Mouse (Mus musculus) right cerebral cortex, adult 18-20 months (tissue): ENCODE data around the gene Wdr89.

ENCODE experiments used
- DNase-seq: peaks from one replicate; pipeline ENCODE4 v3.0.0; 2022; ENCODE audit warnings: mixed read lengths

The Wdr89 gene

DNA sequence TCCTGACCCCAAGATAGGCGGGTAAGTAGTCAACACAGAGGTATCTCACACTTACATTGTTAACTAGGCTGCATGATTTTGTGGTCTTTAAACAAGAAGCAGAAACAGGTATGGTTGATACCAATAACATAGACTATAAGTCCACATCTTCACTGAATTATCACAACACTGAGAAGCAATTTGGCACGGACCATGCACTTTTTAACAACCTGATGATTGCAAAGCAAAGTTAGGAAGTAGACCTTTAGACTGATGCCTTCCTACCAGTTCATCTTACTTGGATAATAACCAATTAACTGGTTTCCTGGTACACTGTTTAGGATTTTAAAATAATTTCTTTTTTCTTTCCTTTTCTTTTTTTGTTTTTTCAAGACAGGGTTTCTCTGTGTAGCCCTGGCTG lies 1.1 kb downstream of the Wdr89 start:
- DNase-seq, result no peak

DNA sequence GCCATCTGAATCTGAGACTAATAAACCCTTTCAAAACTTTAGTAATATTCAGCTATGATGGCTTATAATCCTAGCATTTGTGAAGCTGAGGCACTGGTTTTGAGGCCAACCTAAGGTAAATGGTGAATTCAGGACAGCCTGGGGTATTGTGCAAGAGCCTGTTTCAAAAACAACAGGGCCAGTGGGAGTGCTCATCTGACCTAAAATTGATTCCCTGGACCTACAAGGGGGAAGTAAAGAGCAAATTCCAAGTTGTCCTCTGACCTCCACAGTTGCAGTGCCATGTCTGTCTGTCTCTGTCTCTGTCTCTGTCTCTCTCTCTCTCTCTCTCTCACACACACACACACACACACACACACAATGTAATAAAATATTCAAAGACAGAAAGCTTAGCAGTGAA lies 2.4 kb downstream of the Wdr89 start:
- DNase-seq, result no peak

DNA sequence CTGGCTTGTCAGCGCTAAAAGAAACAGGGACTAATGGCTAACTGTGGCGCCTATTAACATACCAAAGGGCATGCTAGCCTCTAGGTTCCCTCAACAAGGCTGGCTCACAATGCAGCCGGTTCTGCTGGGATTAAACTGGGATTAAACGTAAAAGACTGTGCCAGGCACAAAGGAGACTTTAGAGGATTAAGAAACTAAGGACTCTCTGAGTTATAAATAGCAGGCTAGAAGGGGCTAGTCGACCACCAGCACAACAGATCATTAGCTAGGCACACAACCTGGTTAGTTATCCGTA lies 4.9 kb downstream of the Wdr89 start:
- DNase-seq, result no peak

DNA sequence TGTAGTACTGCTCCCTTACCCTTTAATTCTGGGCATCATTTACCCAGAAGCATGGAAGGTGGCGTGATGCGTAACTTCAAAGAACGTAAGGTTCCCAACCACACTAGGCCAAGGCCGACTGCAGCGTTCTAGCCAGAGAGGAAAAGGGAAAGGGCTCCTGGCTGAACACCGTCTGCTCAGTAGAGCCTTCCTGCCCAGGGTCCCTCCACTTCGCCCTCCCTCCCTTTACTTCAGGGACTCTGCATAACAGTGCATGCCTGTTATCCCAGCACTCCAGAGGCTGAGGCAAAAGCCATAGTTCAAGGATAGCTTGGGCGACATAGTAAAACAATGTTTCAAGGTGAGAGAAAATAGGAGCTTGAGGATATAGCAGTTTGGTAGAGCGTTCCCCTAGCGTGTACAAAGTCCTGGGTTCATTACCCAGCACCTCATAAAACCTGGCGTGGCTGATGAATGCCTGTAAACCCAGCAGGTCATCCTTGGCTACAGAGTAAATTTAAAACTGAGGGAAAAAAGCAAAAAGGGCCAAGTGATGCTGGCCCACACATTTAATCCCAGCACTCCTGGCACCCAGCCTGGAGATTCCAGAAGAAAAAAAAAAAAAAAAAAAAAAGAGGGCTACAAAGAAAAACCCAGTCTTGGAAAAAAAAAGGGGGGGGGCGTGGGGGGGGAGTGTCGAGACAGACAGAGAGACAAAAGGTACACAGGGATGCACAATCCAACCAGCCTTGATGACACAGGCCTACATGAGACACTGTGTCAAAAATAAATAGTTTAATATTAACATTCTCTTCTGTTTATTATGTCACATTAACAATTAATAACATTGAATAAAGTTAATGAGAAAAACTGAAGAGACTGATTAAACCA lies 5.5 kb downstream of the Wdr89 start:
- DNase-seq, result no peak

DNA sequence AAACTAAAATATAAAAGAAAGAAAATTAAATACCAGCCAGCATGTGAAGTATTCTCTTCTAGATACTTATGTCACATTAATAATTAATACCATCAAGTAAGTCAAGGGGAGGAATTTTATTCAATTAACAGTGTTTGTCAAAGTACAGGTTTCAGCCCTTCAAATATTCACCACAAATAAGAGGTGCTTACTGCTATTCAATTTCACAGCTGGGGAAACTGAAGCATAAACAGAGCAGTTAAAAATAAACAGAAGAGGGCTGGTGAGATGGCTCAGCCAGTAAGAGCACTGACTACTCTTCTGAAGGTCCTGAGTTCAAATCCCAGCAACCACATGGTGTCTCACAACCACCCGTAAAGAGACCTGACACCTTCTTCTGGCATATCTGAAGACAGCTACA lies 7.0 kb downstream of the Wdr89 start:
- DNase-seq, result no peak

DNA sequence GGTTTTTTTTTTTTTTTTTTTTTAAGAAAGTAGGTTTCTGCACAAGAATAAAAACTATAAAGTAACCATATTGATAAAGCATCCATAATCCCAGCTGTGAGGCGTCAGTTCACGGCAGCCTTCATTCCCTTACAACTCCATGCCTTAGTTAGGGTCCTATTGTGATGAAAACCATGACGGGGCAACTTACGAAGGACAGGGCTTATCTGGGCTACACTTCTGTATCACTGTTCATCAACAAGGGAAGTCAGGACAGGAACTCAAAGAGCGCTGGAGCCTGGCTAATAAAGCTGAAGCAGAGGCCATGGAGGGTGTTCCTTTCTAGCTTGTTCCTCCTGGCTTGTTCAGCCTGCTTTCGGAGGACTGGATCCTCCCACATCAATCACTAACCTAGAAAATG lies 10.9 kb downstream of the Wdr89 start:
- DNase-seq, result no peak

DNA sequence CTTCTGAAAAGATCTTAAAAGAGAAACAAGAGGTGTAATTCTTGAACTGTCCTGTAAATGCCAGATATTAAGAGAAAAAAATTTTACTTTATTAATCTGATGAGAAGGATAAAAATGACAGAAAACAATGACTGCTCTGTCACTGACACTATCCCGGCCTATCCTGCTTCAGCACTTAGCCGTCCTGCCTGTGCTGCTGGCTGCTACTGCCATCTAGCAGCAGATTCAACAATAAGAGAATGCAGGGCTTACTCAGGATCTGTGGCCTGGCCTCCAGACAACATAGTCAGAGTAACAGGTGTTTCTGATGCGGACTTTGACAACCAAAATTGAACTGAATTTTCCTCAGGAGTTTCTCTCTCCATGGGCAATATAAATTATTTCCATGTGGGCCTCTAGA lies 12.8 kb downstream of the Wdr89 start:
- peak; percentile 49 for DNase-seq

DNA sequence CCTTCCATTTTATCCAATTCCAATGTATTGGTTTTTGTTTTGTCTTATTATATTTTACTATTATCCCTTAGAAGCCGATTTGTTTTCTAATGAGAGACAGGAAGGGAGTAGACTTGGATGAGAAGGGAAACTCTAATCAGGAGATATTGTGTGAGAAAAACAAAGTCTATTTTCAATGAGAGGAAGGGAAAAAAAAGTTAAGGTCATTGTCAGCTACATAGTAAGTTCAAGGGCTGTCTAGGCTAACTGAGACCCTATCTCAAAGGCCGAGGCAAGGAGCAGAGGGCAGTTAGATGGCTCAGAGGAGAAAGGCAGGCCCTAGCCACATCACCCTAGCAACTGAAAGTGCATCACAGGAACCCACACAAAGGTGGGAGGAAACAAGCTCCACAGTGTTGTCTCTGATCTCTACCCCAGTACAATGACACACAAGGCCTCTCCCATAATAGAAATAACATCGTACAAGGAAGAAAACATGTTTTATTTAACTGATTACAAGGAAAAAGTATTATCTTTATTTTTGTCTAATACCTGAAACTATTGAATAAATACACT lies 15.0 kb downstream of the Wdr89 start:
- no peak for DNase-seq

DNA sequence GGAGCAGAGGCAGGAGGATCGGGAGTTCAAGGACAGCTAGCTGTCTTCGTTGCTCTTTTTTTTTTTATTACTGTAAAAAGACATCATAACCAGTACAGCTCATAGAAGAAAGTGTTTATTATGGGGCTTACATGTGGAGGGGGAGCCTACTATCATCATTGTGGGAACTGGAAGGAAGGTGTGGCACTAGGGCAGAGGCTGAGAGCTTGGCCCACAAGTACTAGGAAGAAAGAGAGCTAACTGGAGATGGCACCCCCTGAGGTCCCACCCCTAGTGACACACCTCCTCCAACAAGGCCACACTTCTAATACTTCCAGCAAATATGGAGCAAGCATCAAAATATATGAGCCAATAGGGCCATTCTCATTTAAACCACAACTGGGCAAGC lies 19.6 kb downstream of the Wdr89 start:
- no peak for DNase-seq

DNA sequence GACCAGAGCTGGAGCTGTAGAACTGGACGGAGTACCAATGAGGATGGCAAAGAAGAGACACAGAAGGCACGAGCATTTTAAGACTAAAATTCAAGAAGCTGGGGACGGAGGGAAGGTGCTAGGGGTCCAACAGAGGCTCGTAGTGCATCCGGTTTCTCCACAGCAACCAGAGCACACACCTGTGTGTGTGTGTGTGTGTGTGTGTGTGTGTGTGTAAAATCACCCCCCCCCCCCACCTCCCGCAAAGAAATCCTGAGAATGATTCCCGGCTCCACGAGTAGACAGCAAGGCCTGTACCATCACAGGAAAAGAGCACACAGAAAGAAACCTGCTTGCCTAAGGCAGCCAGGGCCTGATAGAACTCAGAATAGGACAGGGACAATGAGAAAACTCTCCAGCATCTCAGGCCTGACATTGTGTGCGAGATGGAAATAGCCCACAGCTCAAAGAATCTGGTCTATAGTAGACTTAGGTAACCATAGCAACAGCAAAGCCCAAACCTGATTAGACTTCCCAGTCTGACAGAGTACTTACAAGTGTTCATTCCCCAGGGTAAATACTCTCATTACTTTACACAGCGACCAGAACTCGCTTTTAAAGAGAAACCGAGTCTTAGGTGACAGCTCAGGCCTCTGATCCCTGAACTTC lies 20.2 kb downstream of the Wdr89 start:
- peak; percentile 28 for DNase-seq

DNA sequence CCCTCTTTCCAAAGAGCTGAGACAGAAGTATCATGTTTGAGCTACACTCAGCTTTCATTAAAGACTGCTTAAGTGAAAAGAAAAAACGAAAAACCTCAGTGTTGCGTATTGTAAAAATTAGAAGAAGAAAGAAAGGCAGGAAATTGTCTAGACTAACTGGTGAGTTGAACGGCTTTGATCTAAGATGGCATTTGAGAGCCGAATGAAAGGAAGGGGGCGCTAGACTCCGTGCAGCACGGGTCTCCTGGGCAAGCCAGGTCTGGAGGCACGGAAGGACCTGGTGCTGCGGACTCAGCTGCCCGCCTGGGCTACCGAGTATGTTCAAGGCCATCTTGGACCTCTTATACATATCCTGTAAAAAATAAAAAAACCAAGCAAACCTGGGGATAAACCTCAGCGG lies 21.1 kb downstream of the Wdr89 start:
- DNase-seq, result no peak

DNA sequence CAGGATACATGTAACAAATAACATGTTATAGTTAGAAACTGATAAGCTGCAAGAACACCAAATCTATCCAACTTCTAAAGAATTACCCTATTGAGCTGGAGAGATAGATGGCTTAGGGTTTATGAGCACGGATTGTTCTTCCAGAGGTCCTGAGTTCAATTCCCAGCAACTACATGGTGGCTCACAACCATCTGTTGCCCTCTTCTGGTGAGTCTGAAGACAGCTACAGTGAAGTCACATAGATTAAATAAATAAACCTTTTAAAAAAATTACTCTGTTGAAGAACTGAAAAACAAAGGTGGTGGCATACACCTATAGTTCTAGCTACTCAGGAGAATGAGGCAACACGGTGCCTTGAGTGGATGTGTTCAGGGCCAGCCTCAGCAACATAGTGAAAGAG lies 21.7 kb downstream of the Wdr89 start:
- no peak for DNase-seq

DNA sequence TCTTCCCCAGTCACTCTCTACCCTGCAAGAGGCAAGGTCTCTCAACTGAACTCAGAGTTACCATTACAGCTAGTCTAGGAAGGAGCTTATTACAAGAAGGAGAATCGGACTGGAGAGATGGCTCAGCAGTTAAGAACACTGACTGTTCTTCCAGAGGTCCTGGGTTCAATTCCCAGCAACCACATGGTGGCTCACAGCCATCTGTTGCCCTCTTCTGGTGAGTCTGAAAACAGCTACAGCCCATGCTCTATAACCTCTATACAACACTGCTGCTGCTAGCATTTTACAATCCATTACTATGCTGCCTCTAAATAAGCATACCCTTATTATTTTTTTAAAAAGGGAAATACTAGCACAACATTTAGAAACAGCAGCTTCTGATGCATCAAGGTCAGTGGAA lies 23.6 kb downstream of the Wdr89 start:
- DNase-seq, result no peak

DNA sequence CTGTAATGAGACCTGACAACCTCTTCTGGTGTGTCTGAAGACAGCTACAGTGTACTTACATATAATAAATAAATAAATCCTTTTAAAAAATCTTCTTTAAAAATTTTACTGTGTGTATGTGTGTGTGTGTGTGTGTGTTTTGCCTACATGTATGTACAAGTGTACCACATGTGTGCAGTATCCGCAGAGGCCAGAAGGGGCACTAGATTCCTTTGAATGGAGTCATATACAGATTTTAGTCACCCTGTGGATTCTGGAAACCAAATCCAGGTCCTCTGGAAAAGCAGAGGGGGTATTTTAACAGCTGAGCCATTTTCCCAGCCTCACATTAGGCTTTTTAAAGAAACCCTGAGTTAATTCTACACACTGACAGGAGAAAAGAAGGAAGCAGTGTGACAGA lies 27.6 kb downstream of the Wdr89 start:
- DNase-seq, result no peak

DNA sequence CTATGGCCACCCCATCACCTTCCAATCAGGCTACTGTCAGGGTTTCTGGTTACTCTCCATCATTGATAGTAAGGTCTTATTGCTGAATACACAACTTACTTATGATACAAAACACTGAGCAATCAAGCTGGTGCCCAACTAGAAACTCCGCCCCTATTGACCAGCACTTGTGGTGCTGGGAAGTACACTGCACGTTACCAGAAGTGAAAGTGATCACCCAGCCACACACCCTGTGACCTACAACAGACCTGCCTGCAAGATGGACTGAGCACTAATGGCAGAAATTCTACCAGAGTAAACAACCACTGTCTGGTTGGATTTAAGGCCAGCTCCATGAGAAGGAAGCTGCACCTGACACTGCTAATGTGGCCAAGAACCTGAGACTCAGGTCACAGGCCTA lies 31.0 kb downstream of the Wdr89 start:
- DNase-seq, result no peak

DNA sequence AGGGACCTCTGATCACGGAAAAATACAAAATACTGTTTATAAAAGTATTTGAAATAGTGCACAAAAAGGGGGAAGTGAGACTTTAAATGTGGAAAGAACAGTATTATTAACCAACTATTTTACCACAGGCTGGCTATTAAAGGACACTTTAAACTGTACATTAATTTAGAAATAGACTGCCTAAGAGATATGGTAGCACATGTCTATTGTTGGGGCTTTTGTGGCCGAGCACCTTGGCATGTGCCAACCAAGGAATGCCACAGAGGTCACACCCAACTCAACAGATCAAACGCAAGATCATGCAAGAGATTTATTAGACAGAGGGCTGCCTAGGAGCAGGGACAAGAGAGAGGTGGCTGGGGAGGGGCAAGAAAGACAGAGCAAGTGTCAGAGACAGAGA lies 32.2 kb downstream of the Wdr89 start:
- no peak for DNase-seq

DNA sequence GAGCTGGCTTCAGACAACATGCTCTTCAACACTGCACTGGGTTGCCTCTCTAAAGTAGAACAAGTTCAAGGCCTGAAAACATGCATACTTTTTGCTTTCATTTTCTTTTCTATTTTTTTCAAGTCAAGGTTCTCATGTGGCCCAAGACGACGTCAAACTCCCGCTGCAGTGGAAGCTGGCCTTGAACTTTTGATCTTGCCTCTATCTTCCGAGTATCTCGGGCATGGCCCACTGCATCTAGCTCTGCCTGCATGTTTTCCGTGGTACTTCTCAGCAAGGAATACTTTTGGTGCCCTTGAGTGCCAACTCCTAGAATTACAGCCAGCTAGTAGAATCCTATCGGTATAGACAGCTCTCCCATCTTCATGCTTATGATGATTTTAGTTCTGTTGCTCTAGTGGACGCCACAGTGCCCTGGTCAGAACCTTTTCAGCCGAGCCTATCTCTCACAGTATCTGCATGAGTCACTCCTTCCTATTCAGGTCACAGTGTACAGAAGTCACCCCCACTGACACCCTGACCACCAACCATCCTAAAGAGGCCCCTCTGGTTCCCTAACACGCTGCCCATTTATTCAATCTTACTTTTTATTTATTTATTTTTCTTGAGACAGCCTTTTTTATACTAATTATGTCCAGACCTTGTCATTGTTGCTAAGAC lies 33.4 kb downstream of the Wdr89 start:
- no peak for DNase-seq

DNA sequence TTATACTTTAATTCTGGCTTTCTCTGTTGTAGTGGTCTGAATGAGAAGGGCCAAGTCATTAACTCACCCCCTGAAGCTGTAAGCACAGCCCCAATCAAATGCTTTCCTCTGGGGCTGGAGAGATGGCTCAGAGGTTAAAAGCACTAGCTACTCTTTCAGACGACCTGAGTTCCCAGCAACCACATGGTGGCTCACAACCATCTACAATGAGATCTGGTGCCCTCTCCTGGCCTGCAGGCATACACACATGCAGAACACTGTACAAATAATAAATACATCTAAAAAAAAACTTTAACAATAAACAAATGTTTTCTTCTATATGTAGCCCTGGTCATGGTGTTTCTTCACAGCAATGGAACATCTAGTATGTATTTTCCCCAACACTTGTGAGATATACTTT lies 39.7 kb downstream of the Wdr89 start:
- DNase-seq, result no peak

DNA sequence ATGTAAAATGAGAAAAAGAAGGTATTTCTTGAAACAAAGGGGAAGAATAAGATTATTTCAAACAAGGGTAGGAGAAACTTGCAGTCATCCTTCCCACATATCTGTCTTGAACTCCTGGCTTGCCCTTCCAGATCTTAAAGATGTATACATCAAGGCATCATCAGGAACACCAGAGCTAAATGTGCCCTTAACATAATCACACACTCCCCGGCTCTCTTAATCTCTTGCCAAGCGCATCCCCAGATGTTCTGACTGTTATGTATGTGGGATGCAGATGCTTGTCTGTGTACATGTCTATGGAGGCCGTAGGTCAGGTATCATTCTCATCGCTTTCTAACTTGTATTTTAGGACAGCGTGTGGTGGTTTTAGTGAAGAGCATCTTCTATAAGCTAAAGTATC lies 46.0 kb downstream of the Wdr89 start:
- no peak for DNase-seq

DNA sequence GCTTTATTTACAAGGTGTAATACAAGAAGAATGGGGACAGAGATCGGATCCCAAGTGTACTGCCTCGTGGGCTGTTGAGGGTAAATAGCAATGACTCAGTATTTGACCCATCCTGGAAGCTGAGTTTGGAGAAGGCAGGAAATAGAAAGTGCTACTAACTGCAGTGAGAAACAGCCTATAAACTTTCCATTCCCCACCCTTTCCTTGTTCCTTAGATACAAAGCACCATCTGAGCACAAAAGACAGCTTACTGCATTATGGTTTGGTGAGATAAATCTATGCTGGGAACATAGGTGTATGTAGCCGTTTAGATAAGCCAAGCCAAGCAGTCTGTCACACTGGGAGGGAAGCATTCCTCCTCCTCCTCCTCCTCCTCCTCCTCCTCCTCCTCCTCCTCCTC lies 46.5 kb downstream of the Wdr89 start:
- no peak for DNase-seq

DNA sequence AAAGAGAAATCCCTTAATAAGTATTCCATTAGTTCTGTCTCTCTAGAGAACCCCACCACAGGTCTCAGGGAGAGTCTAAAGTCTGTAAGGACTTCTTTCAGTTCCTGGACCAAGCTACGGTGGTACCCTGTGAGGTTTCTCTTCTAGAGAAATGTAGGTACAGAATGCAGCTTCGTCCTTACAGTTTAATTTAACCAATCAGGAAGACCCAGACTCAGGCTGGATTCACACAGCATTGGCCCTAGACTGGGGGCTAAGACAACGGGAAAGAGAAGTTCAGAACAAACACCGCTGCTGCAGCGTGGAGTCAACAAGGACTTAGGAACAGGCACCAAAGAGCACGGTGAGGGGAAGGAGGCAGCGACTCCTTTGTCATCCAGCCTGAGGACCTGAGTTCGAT lies 52.5 kb downstream of the Wdr89 start:
- no peak for DNase-seq

DNA sequence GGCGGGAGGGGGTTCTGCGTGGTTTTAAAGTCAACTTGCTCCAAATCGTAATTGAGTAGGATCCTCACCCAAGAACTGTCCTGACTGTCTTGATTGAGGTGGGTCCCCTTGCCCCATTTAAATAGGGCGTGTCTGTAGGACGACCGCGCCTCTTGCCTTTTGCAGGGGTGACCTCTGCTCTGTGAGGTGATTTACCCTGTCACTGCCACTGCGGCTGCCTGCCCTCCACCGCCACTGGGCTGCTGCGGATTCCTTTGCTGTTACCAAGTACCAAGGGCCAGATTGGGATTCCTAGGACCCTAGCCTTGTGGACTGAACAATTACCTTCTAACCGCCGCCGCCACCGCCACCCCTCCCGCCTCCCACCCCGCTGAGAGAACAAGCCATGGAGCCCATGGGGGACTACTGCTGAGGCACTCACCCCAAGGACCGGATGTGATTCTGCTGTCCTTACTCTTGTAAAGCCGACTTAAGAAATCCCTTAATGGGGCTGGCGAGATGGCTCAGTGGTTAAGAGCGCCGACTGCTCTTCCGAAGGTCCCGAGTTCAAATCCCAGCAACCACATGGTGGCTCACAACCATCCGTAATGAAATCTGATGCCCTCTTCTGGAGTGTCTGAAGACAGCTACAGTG lies 53.1 kb downstream of the Wdr89 start:
- DNase-seq, result no peak

DNA sequence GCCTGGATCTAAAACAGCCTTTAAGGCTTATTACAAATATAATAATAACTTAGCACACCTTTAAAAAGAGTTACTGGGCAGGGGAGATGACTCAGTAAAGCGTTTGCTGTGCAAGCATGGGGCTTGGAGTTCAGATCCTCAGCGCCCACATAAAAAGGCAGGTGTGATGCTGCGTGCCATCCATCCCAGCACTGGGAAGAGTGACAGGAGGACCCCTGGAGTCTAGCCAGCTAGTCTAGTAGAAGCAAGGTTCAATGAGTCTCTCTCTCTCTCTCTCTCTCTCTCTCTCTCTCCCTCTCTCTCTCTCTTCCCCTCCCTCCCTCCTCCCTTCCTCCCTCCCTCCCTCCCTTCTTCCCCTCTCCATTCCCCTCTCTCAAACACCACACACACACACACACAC lies 53.8 kb downstream of the Wdr89 start:
- DNase-seq, result no peak

DNA sequence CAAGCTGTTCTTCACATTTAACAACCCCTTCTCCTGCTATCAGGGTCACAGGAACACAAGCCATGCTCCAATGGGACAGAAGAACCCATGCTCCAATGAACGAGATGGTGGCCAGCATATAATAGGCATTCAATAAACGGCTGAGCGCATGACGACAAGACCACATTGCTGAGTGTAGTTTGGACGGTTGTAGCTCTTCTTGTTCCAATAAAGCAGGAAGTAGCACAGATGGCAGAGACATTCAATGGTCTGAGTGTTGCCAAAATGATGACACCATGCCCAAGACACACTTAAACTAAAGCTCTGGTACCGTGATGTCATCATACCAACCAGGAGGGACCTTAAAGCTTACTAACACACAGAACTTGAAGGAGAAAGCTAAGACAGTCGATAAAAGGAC lies 56.6 kb downstream of the Wdr89 start:
- DNase-seq, result no peak
